Mouse (Mus musculus) G1E (cell line): Measurements from ENCODE around the gene Gm3285.

Source experiments
- CTCF ChIP-seq: IDR thresholded peaks from 2 replicates; pipeline ENCODE4 v1.5.1; 2012; ENCODE audit warnings: low read depth, low read length, inconsistent platforms, mixed read lengths
- GATA1 ChIP-seq: IDR thresholded peaks from 2 replicates; pipeline ENCODE4 v1.6.1; 2012; ENCODE audit warnings: borderline replicate concordance, low read length, inconsistent platforms, mixed read lengths
- GATA2 ChIP-seq: IDR thresholded peaks from 2 replicates; pipeline ENCODE4 v1.6.1; 2012; ENCODE audit warnings: low read depth, low read length, inconsistent platforms, borderline replicate concordance
- POLR2AphosphoS5 ChIP-seq: IDR thresholded peaks from 2 replicates; pipeline ENCODE4 v1.6.1; 2012; ENCODE audit warnings: low read depth, low read length, inconsistent platforms; ENCODE audit not compliant: insufficient replicate concordance

DNA sequence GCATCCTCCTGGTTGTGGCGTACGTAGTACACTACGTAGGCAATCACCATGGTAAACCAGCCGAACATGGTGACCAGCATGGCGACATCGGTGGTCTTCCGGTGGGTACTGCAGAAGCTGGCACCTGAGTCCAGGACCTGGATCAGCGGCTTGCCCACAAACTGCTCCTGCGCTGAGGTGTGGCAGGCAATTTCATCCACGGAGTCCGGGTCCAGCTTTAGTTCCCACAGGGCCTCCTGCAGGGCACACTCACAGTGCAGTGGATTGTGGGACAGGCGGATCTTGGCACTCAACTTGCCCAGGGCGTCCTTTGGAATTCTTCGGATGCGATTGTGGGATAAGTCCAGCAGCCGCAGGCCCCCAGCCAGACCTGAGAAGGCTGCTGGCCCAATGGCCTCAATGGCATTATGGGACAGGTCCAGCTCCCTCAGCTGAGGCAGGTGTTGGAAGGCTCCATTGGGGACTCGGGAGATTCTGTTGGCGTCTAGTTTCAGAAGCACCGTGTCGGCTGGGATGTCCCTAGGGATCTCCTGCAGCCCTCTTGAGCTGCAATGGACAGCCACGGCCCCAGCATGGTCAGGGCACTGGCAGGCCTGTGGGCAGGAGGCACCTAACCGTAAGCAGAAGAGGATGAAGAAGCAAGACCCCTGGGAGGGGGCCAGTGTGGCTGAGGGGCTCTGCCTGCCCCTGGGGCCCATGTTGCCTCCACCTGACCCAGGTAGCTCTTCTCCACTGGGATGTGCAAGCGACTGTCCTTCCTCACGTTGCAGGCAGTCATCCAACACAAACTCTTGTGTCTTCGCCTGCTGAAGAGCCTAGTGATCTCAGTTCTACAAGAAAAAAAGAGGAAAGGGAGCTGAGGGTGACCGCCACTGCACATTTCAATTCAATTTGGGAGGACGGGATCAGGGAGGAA is 39.4 kb downstream of the Gm3285 start:
- no peak for TF ChIP-seq CTCF
- TF ChIP-seq GATA1 = no peak
- no peak for TF ChIP-seq GATA2
- TF ChIP-seq POLR2AphosphoS5 = no peak
